In genomic region chr4:57901210-57901609, GRCm38 (mm10) we compare ENCODE assay signal across 8 mouse cellular contexts. TPM values are rescaled to one million over a fixed set of nuclear protein-coding genes. Genes with fewer than 3 reads are reported as not detected.
DNase-seq lines count a peak whose midpoint lies in the region; ATAC-seq and TF ChIP-seq lines count a peak whose summit lies in the region.

No protein-coding gene starts in this region.

- H3K27me3 ChIP-seq in embryonic facial prominence, embryonic 10.5 days (replicated peaks; ENCODE audit: low read depth, poor library complexity, severe bottlenecking) = no peaks in the 10 kb centered on the region
- H3K27me3 ChIP-seq in intestine, postnatal 0 days (replicated peaks; ENCODE audit: control insufficient read depth, insufficient read depth, low read length) = no peaks in the 10 kb centered on the region

- H3K36me3 ChIP-seq in embryonic facial prominence, embryonic 10.5 days (replicated peaks) = peaks cover 8% of the 10 kb centered on the region; the same call in 1 of the 2 replicates
- H3K36me3 ChIP-seq in intestine, postnatal 0 days (ENCODE audit: control insufficient read depth, insufficient read depth) = 0 out of 2 replicates have a peak, but pooled peaks cover 3% of the 10 kb centered on the region

- peak; percentile 23 for DNase-seq in heart, adult 8-10 months (ENCODE audit: low spot score)
- no peak for DNase-seq in heart, adult 9 months (ENCODE audit: low spot score in 2 of 2)
- DNase-seq in 3T3-L1 (ENCODE audit: low read depth, low spot score) (peak; percentile 45), NIH3T3 (ENCODE audit: low read depth) (peak; percentile 62), MN1 (ENCODE audit: low spot score) (no peak)
- DNase-seq in embryonic facial prominence, embryonic 10.5 days (ENCODE audit: low spot score) = peak; percentile 57

- WGBS in embryonic facial prominence, embryonic 10.5 days = 12% methylated on average over 4 of the region's 4 CpGs
- 4% methylated on average over 4 of the region's 4 CpGs for WGBS in intestine, postnatal 0 days

- ATAC-seq in intestine, postnatal 0 days = 0 out of 2 replicates have a peak, but pooled peaks have one; percentile 34
- ATAC-seq in megakaryocyte-erythroid progenitor cell, adult 5-6 weeks (replicated peaks; ENCODE audit: low FRiP score, low TSS enrichment, poor library complexity, severe bottlenecking) = peak; percentile 81

- no peak overlapping the region for H3K4me2 ChIP-seq in intestine, postnatal 0 days (replicated peaks; ENCODE audit: low read depth)

- no peak overlapping the region for H3K9ac ChIP-seq in intestine, postnatal 0 days (ENCODE audit: low read depth, low read length)

- no peak overlapping the region for H3K27ac ChIP-seq in embryonic facial prominence, embryonic 10.5 days (replicated peaks)
- no peak overlapping the region for H3K27ac ChIP-seq in intestine, postnatal 0 days (ENCODE audit: low read depth, low read length)

- peak; percentile 89 for TF ChIP-seq CTCF in intestine, postnatal 0 days (IDR thresholded peaks at IDR 0.05; ENCODE audit: low read depth)

- no peaks in the 10 kb centered on the region for H3K9me3 ChIP-seq in embryonic facial prominence, embryonic 10.5 days
- H3K9me3 ChIP-seq in intestine, postnatal 0 days (ENCODE audit: control insufficient read depth) = no peaks in the 10 kb centered on the region

- peaks cover 16% of the 10 kb centered on the region for H3K4me1 ChIP-seq in embryonic facial prominence, embryonic 10.5 days
- no peaks in the 10 kb centered on the region for H3K4me1 ChIP-seq in intestine, postnatal 0 days (replicated peaks; ENCODE audit: control insufficient read depth, insufficient read depth, low read length)

- H3K4me3 ChIP-seq in embryonic facial prominence, embryonic 10.5 days = no peak overlapping the region
- H3K4me3 ChIP-seq in intestine, postnatal 0 days (ENCODE audit: low read depth, low read length) = no peak overlapping the region

RNA-seq across cellular contexts. Expression of gene D630039A03Rik, which starts 14.9 kb away (rescaled TPM):
- under 1 TPM; 0.09 to 0.25 (median 0.18) TPM for total RNA-seq in heart, adult 8-10 months (2022)
- polyA plus RNA-seq in embryonic facial prominence, embryonic 10.5 days (2016; fragmentation: Nextera tagmentation; extraction: Ambion mirVana) = 0.11 TPM in 1 of 2 replicates, not detected in the other
- 6.6 and 7.0 TPM in 2 replicates for polyA plus RNA-seq in intestine, postnatal 0 days (2015; fragmentation: Nextera tagmentation; extraction: Ambion mirVana)
- 1.1 TPM in 1 of 2 replicates, not detected in the other for total RNA-seq in megakaryocyte-erythroid progenitor cell, adult 5-6 weeks (2014; fragmentation: Nextera tagmentation)
- total RNA-seq in megakaryocyte-erythroid progenitor cell, adult 5-6 weeks (2017) = not detected in 2 replicates

RNA-seq across cellular contexts. Expression of gene Txn1, which starts 55.0 kb away (rescaled TPM):
- 100 to 1,000 TPM; 104 to 107 (median 106) TPM for total RNA-seq in heart, adult 8-10 months (2022)
- polyA plus RNA-seq in embryonic facial prominence, embryonic 10.5 days (2016; fragmentation: Nextera tagmentation; extraction: Ambion mirVana) = 405 and 415 TPM in 2 replicates
- 702 and 713 TPM in 2 replicates for polyA plus RNA-seq in intestine, postnatal 0 days (2015; fragmentation: Nextera tagmentation; extraction: Ambion mirVana)
- 312 and 352 TPM in 2 replicates for total RNA-seq in megakaryocyte-erythroid progenitor cell, adult 5-6 weeks (2014; fragmentation: Nextera tagmentation)
- total RNA-seq in megakaryocyte-erythroid progenitor cell, adult 5-6 weeks (2017) = 194 and 197 TPM in 2 replicates

Comparison
In these comparisons a context has a peak if more than half of its experiments do, and no peak if none do; other contexts are left out.
1. DNase-seq: peak in heart, adult 8-10 months (single experiment), 3T3-L1 (single experiment), NIH3T3 (single experiment) and embryonic facial prominence, embryonic 10.5 days (single experiment); none in heart, adult 9 months (0 of 2) and MN1 (single experiment).